Mouse (Mus musculus): ENCODE measurements at regions not wholly inside any gene's neighbourhood (a gene's known extent, or its start where the extent isn't known, plus 50 kb on each side); places are given as distances from the start of the nearest gene placed in this dataset.

DNA sequence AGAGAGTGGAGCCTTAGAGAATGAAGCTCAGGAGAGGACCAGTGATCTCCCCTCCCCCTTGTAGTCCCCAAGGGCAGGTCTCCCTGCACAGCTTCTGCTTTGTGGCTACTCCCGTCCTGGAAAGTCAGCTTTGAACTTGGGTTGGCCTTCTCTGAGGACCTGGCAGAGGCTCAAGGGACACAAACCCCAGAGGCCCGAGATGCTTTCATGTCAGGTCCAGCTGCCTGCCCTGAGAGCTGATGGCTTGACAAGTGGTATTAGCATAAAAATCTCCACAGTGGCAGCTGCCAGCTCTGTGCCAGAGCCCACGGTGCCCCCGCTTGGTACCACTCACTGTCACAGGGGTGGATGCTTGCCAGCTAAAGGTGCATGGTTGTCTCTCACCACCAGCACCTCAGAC lies 173.8 kb upstream of the Gm4791 start:
- TF ChIP-seq EP300 (IDR thresholded peaks at IDR 0.05; ENCODE audit: insufficient read depth, low read depth, low read length), result no peak
- no peak for TF ChIP-seq CTCF (IDR thresholded peaks at IDR 0.05)
- TF ChIP-seq POLR2A (IDR thresholded peaks at IDR 0.05; ENCODE audit: insufficient read depth, low read depth, low read length), result no peak
